Mouse (Mus musculus): ENCODE measurements around the gene Mgll.

The Mgll gene

GRCm38 (mm10) chr6:88829579-88829978 lies 105.4 kb downstream of the Mgll start:
- no peak for DNase-seq (ENCODE audit: low read depth)

GRCm38 (mm10) chr6:88830112-88830702 lies 106.0 kb downstream of the Mgll start:
- DNase-seq (ENCODE audit: low read depth): no peak

- peak; percentile 51 for DNase-seq (ENCODE audit: low read depth)
Measured at GRCm38 (mm10) chr6:88831456-88831855, 107.2 kb downstream of the Mgll start.

GRCm38 (mm10) chr6:88832663-88833062 lies 108.5 kb downstream of the Mgll start:
- no peak for DNase-seq (ENCODE audit: low read depth)

GRCm38 (mm10) chr6:88833340-88834140 lies 109.3 kb downstream of the Mgll start:
- no peak for DNase-seq (ENCODE audit: low read depth)

- no peak for DNase-seq (ENCODE audit: low read depth)
Measured at GRCm38 (mm10) chr6:88835047-88835446, 110.8 kb downstream of the Mgll start.

GRCm38 (mm10) chr6:88836178-88836819 lies 112.1 kb downstream of the Mgll start:
- no peak for DNase-seq (ENCODE audit: low read depth)

GRCm38 (mm10) chr6:88837999-88838398 lies 113.8 kb downstream of the Mgll start:
- DNase-seq (ENCODE audit: low read depth): no peak

GRCm38 (mm10) chr6:88838613-88839012 lies 114.4 kb downstream of the Mgll start:
- no peak for DNase-seq (ENCODE audit: low read depth)

GRCm38 (mm10) chr6:88839135-88839970 lies 115.1 kb downstream of the Mgll start:
- no peak for DNase-seq (ENCODE audit: low read depth)

- no peak for DNase-seq (ENCODE audit: low read depth)
Measured at GRCm38 (mm10) chr6:88840211-88840610, 116.0 kb downstream of the Mgll start.

GRCm38 (mm10) chr6:88840791-88841513 lies 116.7 kb downstream of the Mgll start:
- DNase-seq (ENCODE audit: low read depth): no peak

- DNase-seq (ENCODE audit: low read depth): no peak
Measured at GRCm38 (mm10) chr6:88841514-88841780, 117.2 kb downstream of the Mgll start.

- peak; percentile 100 for DNase-seq (ENCODE audit: low read depth)
Measured at GRCm38 (mm10) chr6:88841781-88842689, 117.8 kb downstream of the Mgll start, which contains the start of gene Abtb1. Gene Abtb1, minus strand, starts transcription at chr6:88841984.

- no peak for DNase-seq (ENCODE audit: low read depth)
Measured at GRCm38 (mm10) chr6:88842731-88843151, 118.5 kb downstream of the Mgll start.

GRCm38 (mm10) chr6:88843241-88843640 lies 119.0 kb downstream of the Mgll start:
- DNase-seq (ENCODE audit: low read depth): no peak

GRCm38 (mm10) chr6:88843781-88844725 lies 119.8 kb downstream of the Mgll start:
- DNase-seq (ENCODE audit: low read depth): no peak

GRCm38 (mm10) chr6:88844901-88845565 lies 120.8 kb downstream of the Mgll start:
- no peak for DNase-seq (ENCODE audit: low read depth)

GRCm38 (mm10) chr6:88847571-88847970 lies 123.4 kb downstream of the Mgll start:
- DNase-seq (ENCODE audit: low read depth): no peak
